Mouse (Mus musculus): Measurements from ENCODE around the gene Baz2b. TPM values are rescaled to one million over a fixed set of nuclear protein-coding genes. Genes with fewer than 3 reads are reported as not detected.
A peak's percentile ranks its signal among the peaks of the same experiment; 100 is the strongest.
"Not testable (repeated sequence)": the region's sequence is repeated elsewhere in the genome, so short reads cannot be mapped to it uniquely, and the experiment has no call there.

Gene Baz2b
- total RNA-seq, 2 experiments from 2014 or later, result 50.7 to 62.7 TPM

GRCm38 (mm10) chr2:60200667-60201066, 9.0 kb downstream of the Baz2b start:
- peak in 1 of 2 experiments; percentile 39 for DNase-seq (ENCODE audit: low spot score in 2 of 2)

GRCm38 (mm10) chr2:60200051-60200562, 9.5 kb downstream of the Baz2b start:
- peak in 1 of 2 experiments; percentile 19 for DNase-seq (ENCODE audit: low spot score in 2 of 2)

- DNase-seq (ENCODE audit: low spot score in 2 of 2), result no peak
These were observed 12.8 kb downstream of the Baz2b start for GRCm38 (mm10) chr2:60196841-60197240.

- no peak for DNase-seq (ENCODE audit: low spot score in 2 of 2)
These were observed 27.9 kb downstream of the Baz2b start for GRCm38 (mm10) chr2:60181696-60182095.

GRCm38 (mm10) chr2:60177490-60177889, 32.1 kb downstream of the Baz2b start:
- no peak for DNase-seq (ENCODE audit: low spot score in 2 of 2)

GRCm38 (mm10) chr2:60176087-60176486, 33.6 kb downstream of the Baz2b start:
- no peak for DNase-seq (ENCODE audit: low spot score in 2 of 2)

GRCm38 (mm10) chr2:60175078-60175477, 34.6 kb downstream of the Baz2b start:
- DNase-seq (ENCODE audit: low spot score in 2 of 2), result no peak

GRCm38 (mm10) chr2:60173595-60173994, 36.0 kb downstream of the Baz2b start:
- no peak for DNase-seq (ENCODE audit: low spot score in 2 of 2)

GRCm38 (mm10) chr2:60173190-60173589, 36.4 kb downstream of the Baz2b start:
- DNase-seq (ENCODE audit: low spot score in 2 of 2), result no peak

GRCm38 (mm10) chr2:60172531-60172914, 37.1 kb downstream of the Baz2b start:
- DNase-seq (ENCODE audit: low spot score in 2 of 2), result no peak

- peak; percentile 8 to 23 for DNase-seq (ENCODE audit: low spot score in 2 of 2)
These were observed 37.7 kb downstream of the Baz2b start for GRCm38 (mm10) chr2:60171786-60172530.

- DNase-seq (ENCODE audit: low spot score in 2 of 2), result no peak
These were observed 42.8 kb downstream of the Baz2b start for GRCm38 (mm10) chr2:60166878-60167277.

GRCm38 (mm10) chr2:60165679-60166078, 44.0 kb downstream of the Baz2b start:
- DNase-seq (ENCODE audit: low spot score in 2 of 2), result no peak

GRCm38 (mm10) chr2:60163744-60164143, 45.9 kb downstream of the Baz2b start:
- DNase-seq (ENCODE audit: low spot score in 2 of 2), result no peak

- no peak for DNase-seq (ENCODE audit: low spot score in 2 of 2)
These were observed 57.2 kb downstream of the Baz2b start for GRCm38 (mm10) chr2:60152481-60152880.

GRCm38 (mm10) chr2:60148651-60149050, 61.0 kb downstream of the Baz2b start:
- DNase-seq (ENCODE audit: low spot score in 2 of 2), result no peak

GRCm38 (mm10) chr2:60147428-60147827, 62.2 kb downstream of the Baz2b start:
- no peak for DNase-seq (ENCODE audit: low spot score in 2 of 2)

- no peak for DNase-seq (ENCODE audit: low spot score in 2 of 2)
These were observed 63.9 kb downstream of the Baz2b start for GRCm38 (mm10) chr2:60145742-60146141.

GRCm38 (mm10) chr2:60143383-60143782, 66.3 kb downstream of the Baz2b start:
- no peak for DNase-seq (ENCODE audit: low spot score in 2 of 2)

- DNase-seq (ENCODE audit: low spot score in 2 of 2), result no peak
These were observed 67.4 kb downstream of the Baz2b start for GRCm38 (mm10) chr2:60142281-60142680.

- no peak for DNase-seq (ENCODE audit: low spot score in 2 of 2)
These were observed 70.9 kb downstream of the Baz2b start for GRCm38 (mm10) chr2:60138751-60139162.

GRCm38 (mm10) chr2:60135796-60136195, 73.8 kb downstream of the Baz2b start:
- no peak for DNase-seq (ENCODE audit: low spot score in 2 of 2)

- not testable (repeated sequence) for DNase-seq (ENCODE audit: low spot score in 2 of 2)
These were observed 74.7 kb downstream of the Baz2b start for GRCm38 (mm10) chr2:60134958-60135357.

Data from layer of hippocampus, adult 18-20 months (tissue).